Mouse (Mus musculus) olfactory bulb, adult 2 months (tissue): Measurements from ENCODE around the gene Abtb2. TPM values are rescaled to one million over a fixed set of nuclear protein-coding genes. Genes with fewer than 3 reads are reported as not detected.

ENCODE experiments used
- H3K27ac ChIP-seq: fragments of 200-500 bp; 2 replicates; pipeline ENCODE4 v1.5.1; 2012; ENCODE audit warnings: low read depth, low read length; ENCODE audit not compliant: insufficient read depth
- H3K4me1 ChIP-seq: fragments of 200-500 bp; 2 replicates; pipeline ENCODE4 v1.6.1; 2012; ENCODE audit warnings: low read length; ENCODE audit not compliant: control insufficient read depth, insufficient read depth
- H3K4me3 ChIP-seq: fragments of 200-500 bp; 2 replicates; pipeline ENCODE4 v1.5.1; 2012; ENCODE audit warnings: mild to moderate bottlenecking, low read depth, low read length, moderate library complexity; ENCODE audit not compliant: insufficient read depth
- CTCF ChIP-seq: fragments of 200-500 bp; IDR thresholded peaks from 2 replicates; pipeline ENCODE4 v1.5.1; 2012; ENCODE audit warnings: low read depth, mild to moderate bottlenecking, low read length, moderate library complexity; ENCODE audit not compliant: insufficient read depth
- POLR2A ChIP-seq: fragments of 200-500 bp; IDR thresholded peaks from 2 replicates; pipeline ENCODE4 v1.6.1; 2012; ENCODE audit warnings: mild to moderate bottlenecking, low read depth, low read length, moderate library complexity; ENCODE audit not compliant: insufficient read depth
- WGBS: fragments of 180-500 bp; shearing (Covaris S2); methylation state at CpG from one replicate; pipeline ENCODE4 v1.1.7; 2018; 5-methylcytosine and 5-hydroxymethylcytosine counted together
- polyA plus RNA-seq: library from polyadenylated mRNA; stranded (reverse); fragments of >200 nt; gene quantifications from 2 replicates; pipeline ENCODE4 v1.2.4, GENCODE M21; 2012; ENCODE audit warnings: low replicate concordance; ENCODE audit not compliant: missing spikeins, insufficient read depth, insufficient read length

Abtb2 gene
- polyA plus RNA-seq, 1 experiment = not detected

GRCm38 (mm10) chr2:103627101-103627500 is 61.0 kb downstream of the Abtb2 start:
- TF ChIP-seq POLR2A (no peak), CTCF (no peak)
- no peak overlapping the region for H3K4me3 ChIP-seq
- 68% methylated on average over 7 of the region's 7 CpGs for WGBS
- H3K27ac ChIP-seq = no peak overlapping the region
- H3K4me1 ChIP-seq = no peaks in the 10 kb centered on the region

- no peak for TF ChIP-seq POLR2A
- no peak for TF ChIP-seq CTCF
Observed at GRCm38 (mm10) chr2:103629956-103630355, 63.8 kb downstream of the Abtb2 start.

GRCm38 (mm10) chr2:103631293-103631717 is 65.2 kb downstream of the Abtb2 start:
- no peak overlapping the region for H3K27ac ChIP-seq
- H3K4me1 ChIP-seq = no peaks in the 10 kb centered on the region
- TF ChIP-seq CTCF = no peak
- no peak for TF ChIP-seq POLR2A
- 90% methylated on average over 7 of the region's 7 CpGs for WGBS
- H3K4me3 ChIP-seq = no peak overlapping the region

More at GRCm38 (mm10) chr2:103629956-103630355, 63.8 kb downstream of the Abtb2 start:
- Histone ChIP-seq H3K4me1 (no peaks in the 10 kb centered on the region), H3K4me3 (no peak overlapping the region), H3K27ac (no peak overlapping the region)
- 67% methylated on average over 5 of the region's 5 CpGs for WGBS

- H3K4me1 ChIP-seq = no peaks in the 10 kb centered on the region
- no peak for TF ChIP-seq CTCF
- TF ChIP-seq POLR2A = no peak
- 68% methylated on average over 6 of the region's 6 CpGs for WGBS
- H3K4me3 ChIP-seq = no peak overlapping the region
- no peak overlapping the region for H3K27ac ChIP-seq
Observed at GRCm38 (mm10) chr2:103632136-103632925, 66.2 kb downstream of the Abtb2 start.

- 95% methylated on average over 2 of the region's 2 CpGs for WGBS
- no peak overlapping the region for H3K27ac ChIP-seq
- H3K4me3 ChIP-seq = no peak overlapping the region
- H3K4me1 ChIP-seq = no peaks in the 10 kb centered on the region
- TF ChIP-seq POLR2A = no peak
Observed at GRCm38 (mm10) chr2:103632926-103633250, 66.8 kb downstream of the Abtb2 start.

- no peak overlapping the region for H3K27ac ChIP-seq
- 88% methylated on average over 3 of the region's 3 CpGs for WGBS
- no peak for TF ChIP-seq POLR2A
- TF ChIP-seq CTCF = no peak
- H3K4me1 ChIP-seq = 0 out of 2 replicates have a peak, but pooled peaks cover 2% of the 10 kb centered on the region
- no peak overlapping the region for H3K4me3 ChIP-seq
Observed at GRCm38 (mm10) chr2:103635731-103636487, 69.8 kb downstream of the Abtb2 start.

- 37% methylated on average over 1 of the region's 1 CpGs for WGBS
- H3K4me1 ChIP-seq = 0 out of 2 replicates have a peak, but pooled peaks cover 5% of the 10 kb centered on the region
- no peak overlapping the region for H3K27ac ChIP-seq
- no peak for TF ChIP-seq POLR2A
- TF ChIP-seq CTCF = no peak
- no peak overlapping the region for H3K4me3 ChIP-seq
Observed at GRCm38 (mm10) chr2:103637385-103637784, 71.3 kb downstream of the Abtb2 start.

GRCm38 (mm10) chr2:103637943-103638342 is 71.8 kb downstream of the Abtb2 start:
- H3K4me3 ChIP-seq = no peak overlapping the region
- 0 out of 2 replicates have a peak, but pooled peaks cover 5% of the 10 kb centered on the region for H3K4me1 ChIP-seq
- no peak overlapping the region for H3K27ac ChIP-seq
- 96% methylated on average over 5 of the region's 5 CpGs for WGBS
- TF ChIP-seq POLR2A = no peak
- TF ChIP-seq CTCF = no peak

- peaks cover 9% of the 10 kb centered on the region for H3K4me1 ChIP-seq
- TF ChIP-seq POLR2A (no peak), CTCF (no peak)
- H3K4me3 ChIP-seq = no peak overlapping the region
- WGBS = 33% methylated on average over 2 of the region's 2 CpGs
- no peak overlapping the region for H3K27ac ChIP-seq
Observed at GRCm38 (mm10) chr2:103639701-103640100, 73.6 kb downstream of the Abtb2 start.
